Mouse (Mus musculus): Measurements from ENCODE around the gene Sephs1. TPM values are rescaled to one million over a fixed set of nuclear protein-coding genes. Genes with fewer than 3 reads are reported as not detected.

Sephs1 gene
- 38.8 and 42.6 TPM in 2 replicates for total RNA-seq (2014; fragmentation: Nextera tagmentation)
- total RNA-seq (2017), result 52.2 and 55.8 TPM in 2 replicates
- polyA plus RNA-seq (2012), result 8.4 and 9.0 TPM in 2 replicates

GRCm38 (mm10) chr2:4881350-4882248 lies at the start of gene Sephs1:
Gene Sephs1 (plus strand): TSS chr2:4881564.
- Histone ChIP-seq H3K9me3 (replicated peaks) (no peaks in the 10 kb centered on the region), H3K27me3 (ENCODE audit: insufficient read depth, low read length) (peaks cover 15% of the 10 kb centered on the region), H3K36me3 (replicated peaks) (peaks cover 23% of the 10 kb centered on the region), H3K4me1 (ENCODE audit: insufficient read depth, low read depth, low read length) (peaks cover 28% of the 10 kb centered on the region), H3K4me3 (ENCODE audit: low read depth, low read length) (peak within 1 kb of the TSS; percentile 88)
- DNase-seq (ENCODE audit: low spot score) (peak; percentile 76), ATAC-seq (ENCODE audit: extremely low read depth, insufficient number of reproducible peaks, low FRiP score, poor library complexity, severe bottlenecking) (peak; percentile 24; the same call in 1 of the 2 replicates)
- TF ChIP-seq CTCF (IDR thresholded peaks at IDR 0.05; ENCODE audit: low read depth, low read length) (no peak), GATA2 (IDR thresholded peaks at IDR 0.05; ENCODE audit: borderline replicate concordance, low read depth, low read length) (no peak), TAL1 (conservative IDR thresholded peaks at IDR 0.05; ENCODE audit: low read depth, low read length) (no peak), GATA1 (IDR thresholded peaks at IDR 0.05; ENCODE audit: borderline replicate concordance, low read length) (no peak), POLR2AphosphoS5 (IDR thresholded peaks at IDR 0.05; ENCODE audit: insufficient replicate concordance, low read depth, low read length) (no peak)

- ATAC-seq (ENCODE audit: extremely low read depth, insufficient number of reproducible peaks, low FRiP score, poor library complexity, severe bottlenecking), result no peak
- no peak for DNase-seq (ENCODE audit: low spot score)
- Histone ChIP-seq H3K27me3 (ENCODE audit: insufficient read depth, low read length) (peaks cover 3% of the 10 kb centered on the region; the same call in 1 of the 2 replicates), H3K4me3 (ENCODE audit: low read depth, low read length) (no peak overlapping the region), H3K9me3 (replicated peaks) (no peaks in the 10 kb centered on the region), H3K4me1 (ENCODE audit: insufficient read depth, low read depth, low read length) (peaks cover 16% of the 10 kb centered on the region; the same call in 1 of the 2 replicates), H3K36me3 (replicated peaks) (no peaks in the 10 kb centered on the region)
- TF ChIP-seq TAL1 (conservative IDR thresholded peaks at IDR 0.05; ENCODE audit: low read depth, low read length) (no peak), POLR2AphosphoS5 (IDR thresholded peaks at IDR 0.05; ENCODE audit: insufficient replicate concordance, low read depth, low read length) (no peak)
Measured at GRCm38 (mm10) chr2:4832166-4832565, 49.2 kb upstream of the Sephs1 start.

- Histone ChIP-seq H3K9me3 (replicated peaks) (no peaks in the 10 kb centered on the region), H3K27me3 (ENCODE audit: insufficient read depth, low read length) (peaks cover 17% of the 10 kb centered on the region), H3K4me3 (ENCODE audit: low read depth, low read length) (no peak overlapping the region), H3K4me1 (ENCODE audit: insufficient read depth, low read depth, low read length) (no peaks in the 10 kb centered on the region), H3K36me3 (replicated peaks) (no peaks in the 10 kb centered on the region)
- TF ChIP-seq GATA1 (IDR thresholded peaks at IDR 0.05; ENCODE audit: borderline replicate concordance, low read length) (no peak), GATA2 (IDR thresholded peaks at IDR 0.05; ENCODE audit: borderline replicate concordance, low read depth, low read length) (no peak), POLR2AphosphoS5 (IDR thresholded peaks at IDR 0.05; ENCODE audit: insufficient replicate concordance, low read depth, low read length) (no peak), CTCF (IDR thresholded peaks at IDR 0.05; ENCODE audit: low read depth, low read length) (no peak), TAL1 (conservative IDR thresholded peaks at IDR 0.05; ENCODE audit: low read depth, low read length) (no peak)
- no peak for DNase-seq (ENCODE audit: low spot score)
- no peak for ATAC-seq (ENCODE audit: extremely low read depth, insufficient number of reproducible peaks, low FRiP score, poor library complexity, severe bottlenecking)
Measured at GRCm38 (mm10) chr2:4849449-4849848, 31.9 kb upstream of the Sephs1 start.

- peaks cover 23% of the 10 kb centered on the region for H3K27me3 ChIP-seq (ENCODE audit: insufficient read depth, low read length)
- ATAC-seq (ENCODE audit: extremely low read depth, insufficient number of reproducible peaks, low FRiP score, poor library complexity, severe bottlenecking) (no peak), DNase-seq (ENCODE audit: low spot score) (no peak)
- TF ChIP-seq CTCF (IDR thresholded peaks at IDR 0.05; ENCODE audit: low read depth, low read length), result no peak
- TF ChIP-seq GATA2 (IDR thresholded peaks at IDR 0.05; ENCODE audit: borderline replicate concordance, low read depth, low read length), result no peak
- no peak for TF ChIP-seq GATA1 (IDR thresholded peaks at IDR 0.05; ENCODE audit: borderline replicate concordance, low read length)
- TF ChIP-seq POLR2AphosphoS5 (IDR thresholded peaks at IDR 0.05; ENCODE audit: insufficient replicate concordance, low read depth, low read length), result no peak
- TF ChIP-seq TAL1 (conservative IDR thresholded peaks at IDR 0.05; ENCODE audit: low read depth, low read length), result no peak
- no peak overlapping the region for H3K4me3 ChIP-seq (ENCODE audit: low read depth, low read length)
- no peaks in the 10 kb centered on the region for H3K9me3 ChIP-seq (replicated peaks)
- no peaks in the 10 kb centered on the region for H3K36me3 ChIP-seq (replicated peaks)
- H3K4me1 ChIP-seq (ENCODE audit: insufficient read depth, low read depth, low read length), result peaks cover 10% of the 10 kb centered on the region; the same call in 1 of the 2 replicates
Measured at GRCm38 (mm10) chr2:4857186-4857585, 24.2 kb upstream of the Sephs1 start.

GRCm38 (mm10) chr2:4858161-4858560 lies 23.2 kb upstream of the Sephs1 start:
- ATAC-seq (ENCODE audit: extremely low read depth, insufficient number of reproducible peaks, low FRiP score, poor library complexity, severe bottlenecking) (no peak), DNase-seq (ENCODE audit: low spot score) (no peak)
- Histone ChIP-seq H3K27me3 (ENCODE audit: insufficient read depth, low read length) (peaks cover 21% of the 10 kb centered on the region), H3K4me3 (ENCODE audit: low read depth, low read length) (no peak overlapping the region), H3K9me3 (replicated peaks) (no peaks in the 10 kb centered on the region), H3K4me1 (ENCODE audit: insufficient read depth, low read depth, low read length) (peaks cover 10% of the 10 kb centered on the region; the same call in 1 of the 2 replicates), H3K36me3 (replicated peaks) (no peaks in the 10 kb centered on the region)
- TF ChIP-seq GATA2 (IDR thresholded peaks at IDR 0.05; ENCODE audit: borderline replicate concordance, low read depth, low read length), result no peak
- no peak for TF ChIP-seq CTCF (IDR thresholded peaks at IDR 0.05; ENCODE audit: low read depth, low read length)
- TF ChIP-seq POLR2AphosphoS5 (IDR thresholded peaks at IDR 0.05; ENCODE audit: insufficient replicate concordance, low read depth, low read length), result no peak
- TF ChIP-seq GATA1 (IDR thresholded peaks at IDR 0.05; ENCODE audit: borderline replicate concordance, low read length), result no peak
- no peak for TF ChIP-seq TAL1 (conservative IDR thresholded peaks at IDR 0.05; ENCODE audit: low read depth, low read length)

- ATAC-seq (ENCODE audit: extremely low read depth, insufficient number of reproducible peaks, low FRiP score, poor library complexity, severe bottlenecking), result no peak
- Histone ChIP-seq H3K4me1 (ENCODE audit: insufficient read depth, low read depth, low read length) (no peaks in the 10 kb centered on the region), H3K36me3 (replicated peaks) (no peaks in the 10 kb centered on the region), H3K27me3 (ENCODE audit: insufficient read depth, low read length) (peaks cover 23% of the 10 kb centered on the region), H3K4me3 (ENCODE audit: low read depth, low read length) (no peak overlapping the region), H3K9me3 (replicated peaks) (no peaks in the 10 kb centered on the region)
- TF ChIP-seq CTCF (IDR thresholded peaks at IDR 0.05; ENCODE audit: low read depth, low read length) (peak; percentile 86), GATA1 (IDR thresholded peaks at IDR 0.05; ENCODE audit: borderline replicate concordance, low read length) (no peak), POLR2AphosphoS5 (IDR thresholded peaks at IDR 0.05; ENCODE audit: insufficient replicate concordance, low read depth, low read length) (no peak), TAL1 (conservative IDR thresholded peaks at IDR 0.05; ENCODE audit: low read depth, low read length) (no peak), GATA2 (IDR thresholded peaks at IDR 0.05; ENCODE audit: borderline replicate concordance, low read depth, low read length) (no peak)
- DNase-seq (ENCODE audit: low spot score), result no peak
Measured at GRCm38 (mm10) chr2:4864008-4864816, 17.2 kb upstream of the Sephs1 start.
